Mouse (Mus musculus) C3H10T1/2 (cell line): ENCODE measurements around the gene Hspb9. TPM values are rescaled to one million over a fixed set of nuclear protein-coding genes. Genes with fewer than 3 reads are reported as not detected.

Experiments
- polyA plus RNA-seq, 2 experiments: library from polyadenylated mRNA; unstranded; fragments of >200 nt; fragmentation: generic; extraction: Trizol; gene quantifications; one replicate each; pipeline ENCODE4 v1.2.1; 2012; ENCODE audit warnings: missing spikeins in 2 of 2

The Hspb9 gene
- under 1 TPM; 0.34 to 0.59 TPM for polyA plus RNA-seq

GRCm38 (mm10) chr11:100713735-100714533 lies at the start of gene Hspb9:
Gene Hspb9 (plus strand): TSS chr11:100713850.

GRCm38 (mm10) chr11:100692164-100692616 lies 21.5 kb upstream of the Hspb9 start, which contains the start of gene Zfp385c:
Gene Zfp385c (minus strand): TSS chr11:100692455.

GRCm38 (mm10) chr11:100703851-100704531 lies 9.7 kb upstream of the Hspb9 start, which contains the start of gene Dhx58:
Gene Dhx58 (minus strand): TSS chr11:100704271.

GRCm38 (mm10) chr11:100711783-100712615 lies 1.7 kb upstream of the Hspb9 start, which contains the start of gene Kat2a:
Gene Kat2a (minus strand): TSS chr11:100712465.

GRCm38 (mm10) chr11:100738066-100738604 lies 24.5 kb downstream of the Hspb9 start, which contains the start of gene Rab5c:
Gene Rab5c (minus strand): TSS chr11:100738215.

GRCm38 (mm10) chr11:100759611-100760233 lies 46.1 kb downstream of the Hspb9 start, which contains the start of gene Kcnh4:
Gene Kcnh4 (minus strand): TSS chr11:100759942.

GRCm38 (mm10) chr11:100762831-100763230 lies 49.2 kb downstream of the Hspb9 start, which contains the start of gene Hcrt:
Gene Hcrt (minus strand): TSS chr11:100762931.

Other genes with a start within 250 kb of the Hspb9 start
- 1 to 10 TPM in 1 of 2 experiments, under 1 TPM in 1; 0.21 to 2.3 TPM for gene Klhl11, start 241.1 kb upstream of the Hspb9 start, polyA plus RNA-seq
- 10 to 100 TPM; 34.3 to 98.6 TPM for gene Acly, start 185.8 kb upstream of the Hspb9 start, polyA plus RNA-seq
- gene Ttc25, start 168.2 kb upstream of the Hspb9 start, polyA plus RNA-seq = under 1 TPM; 0.14 to 0.72 TPM
- 10 to 100 TPM in 1 of 2 experiments, 1 to 10 TPM in 1; 8.2 to 26.1 TPM for gene Cnp, start 138.9 kb upstream of the Hspb9 start, polyA plus RNA-seq
- gene Nkiras2, start 94.6 kb upstream of the Hspb9 start, polyA plus RNA-seq = 10 to 100 TPM; 26.0 to 56.3 TPM
- 100 to 1,000 TPM in 1 of 2 experiments, 10 to 100 TPM in 1; 26.2 to 140 TPM for gene Dnajc7, start 93.7 kb upstream of the Hspb9 start, polyA plus RNA-seq
- under 1 TPM; 0.04 to 0.05 TPM for gene Zfp385c, start 21.4 kb upstream of the Hspb9 start, polyA plus RNA-seq
- gene Dhx58, start 9.6 kb upstream of the Hspb9 start, polyA plus RNA-seq = 1 to 10 TPM in 1 of 2 experiments, under 1 TPM in 1; 0.60 to 7.9 TPM
- gene Kat2a, start 1.4 kb upstream of the Hspb9 start, polyA plus RNA-seq = 10 to 100 TPM; 60.0 to 66.4 TPM
- gene Rab5c, start 24.4 kb downstream of the Hspb9 start, polyA plus RNA-seq = 100 to 1,000 TPM; 160 to 229 TPM
- gene Kcnh4, start 46.1 kb downstream of the Hspb9 start, polyA plus RNA-seq = under 1 TPM in 1 of 2 experiments, not detected in 1; 0.01 TPM
- not detected for gene Hcrt, start 49.1 kb downstream of the Hspb9 start, polyA plus RNA-seq
- gene Ghdc, start 57.1 kb downstream of the Hspb9 start, polyA plus RNA-seq = 10 to 100 TPM in 1 of 2 experiments, 1 to 10 TPM in 1; 5.6 to 24.7 TPM
- gene Stat5b, start 136.9 kb downstream of the Hspb9 start, polyA plus RNA-seq = 10 to 100 TPM in 1 of 2 experiments, 1 to 10 TPM in 1; 4.0 to 25.5 TPM
- gene Stat5a, start 145.5 kb downstream of the Hspb9 start, polyA plus RNA-seq = 10 to 100 TPM in 1 of 2 experiments, 1 to 10 TPM in 1; 5.4 to 67.1 TPM
- gene Stat3, start 225.7 kb downstream of the Hspb9 start, polyA plus RNA-seq = 10 to 100 TPM in 1 of 2 experiments, 1 to 10 TPM in 1; 5.2 to 83.6 TPM